Mouse (Mus musculus): ENCODE measurements around the gene Sdc4. TPM values are rescaled to one million over a fixed set of nuclear protein-coding genes. Genes with fewer than 3 reads are reported as not detected.
A peak's percentile ranks its signal among the peaks of the same experiment; 100 is the strongest.

The Sdc4 gene
- total and polyA plus RNA-seq, 2 experiments = 182 to 511 TPM

DNA sequence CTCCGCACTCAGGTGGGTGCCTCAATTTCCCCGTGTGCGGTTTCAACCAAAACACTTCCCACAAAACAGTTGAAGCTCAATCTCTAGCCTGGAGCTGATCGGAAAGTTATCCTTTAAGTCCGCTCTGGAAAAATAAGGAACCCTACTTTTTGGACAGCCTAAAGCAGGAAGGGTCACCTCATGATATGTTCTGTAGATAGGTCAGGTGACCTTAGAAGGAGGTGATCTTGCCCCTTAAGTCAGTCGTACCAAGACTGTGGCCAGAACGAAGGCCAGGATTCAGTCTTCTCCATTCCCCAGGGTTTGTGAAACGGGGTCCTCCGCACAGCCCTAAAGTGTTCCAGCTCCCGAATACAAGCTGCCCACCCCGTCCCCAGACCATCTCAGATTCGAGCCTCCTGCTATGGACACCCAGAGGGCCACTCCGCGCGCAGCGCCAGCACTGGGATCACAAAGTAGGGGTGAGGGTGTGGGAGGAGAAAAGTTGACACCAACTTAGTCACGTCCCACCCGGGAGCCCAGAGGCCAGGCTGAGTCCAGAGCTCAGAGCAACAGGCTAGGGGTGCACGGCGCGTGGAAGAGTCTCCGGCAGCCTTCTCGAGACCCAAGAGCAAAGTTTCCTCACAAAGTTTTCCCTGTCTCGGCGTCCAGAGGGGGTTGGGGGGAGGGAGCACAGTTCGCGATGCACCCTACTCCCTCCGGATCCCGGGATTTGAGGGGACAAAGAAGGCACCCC lies 1.2 kb downstream of the Sdc4 start:
- 1% methylated on average over 29 of the region's 29 CpGs for WGBS
- Histone ChIP-seq H3K36me3 (ENCODE audit: control insufficient read depth, insufficient read depth, low read length) (peaks cover 15% of the 10 kb centered on the region; the same call in 1 of the 2 replicates), H3K9ac (ENCODE audit: low read depth, low read length) (peak overlapping the region; percentile 91), H3K79me2 (ENCODE audit: control insufficient read depth, insufficient read depth, low read length) (peaks cover 27% of the 10 kb centered on the region), H3K4me3 (ENCODE audit: insufficient read depth, low read depth, low read length) (peak overlapping the region; percentile 75), H3K27me3 (ENCODE audit: control insufficient read depth, insufficient read depth, low read length) (no peaks in the 10 kb centered on the region), H3K27ac (replicated peaks; ENCODE audit: insufficient read depth, low read depth, low read length) (peak overlapping the region; percentile 80), H3K4me1 (ENCODE audit: control insufficient read depth, insufficient read depth, low read length) (peaks cover 10% of the 10 kb centered on the region; the same call in 1 of the 2 replicates)
- TF ChIP-seq CTCF (IDR thresholded peaks at IDR 0.05; ENCODE audit: low read depth, low read length) (no peak; the same call in 1 of the 2 replicates), POLR2A (IDR thresholded peaks at IDR 0.05; ENCODE audit: extremely low read depth, insufficient read depth, low read length) (no peak)
- peak; percentile 43 for DNase-seq (ENCODE audit: extremely low read depth, low read depth, low spot score)

DNA sequence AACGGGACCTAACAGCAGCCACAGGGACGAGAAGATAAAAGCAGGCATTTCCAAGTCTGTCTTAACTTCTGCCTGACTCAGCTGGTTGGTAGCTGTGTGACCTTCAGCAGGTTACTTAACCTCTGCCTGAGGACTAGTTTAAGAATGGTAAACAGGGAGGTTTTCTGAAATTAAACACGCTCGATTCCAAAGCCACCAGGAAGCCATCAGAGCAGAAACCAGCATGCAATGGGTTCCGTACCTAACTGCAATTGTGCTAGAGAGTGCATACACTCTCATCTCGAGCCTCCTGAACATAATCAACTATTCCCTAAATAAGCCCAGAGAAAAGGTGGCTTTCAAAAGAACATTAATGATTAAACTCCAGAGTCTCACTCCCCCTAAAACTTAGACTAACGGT lies 2.0 kb downstream of the Sdc4 start:
- H3K36me3 ChIP-seq (ENCODE audit: control insufficient read depth, insufficient read depth, low read length) = peaks cover 15% of the 10 kb centered on the region; the same call in 1 of the 2 replicates
- H3K79me2 ChIP-seq (ENCODE audit: control insufficient read depth, insufficient read depth, low read length) = peaks cover 33% of the 10 kb centered on the region
- H3K27ac ChIP-seq (replicated peaks; ENCODE audit: insufficient read depth, low read depth, low read length) = peak overlapping the region; percentile 80
- DNase-seq (ENCODE audit: extremely low read depth, low read depth, low spot score) = peak; percentile 51
- H3K4me1 ChIP-seq (ENCODE audit: control insufficient read depth, insufficient read depth, low read length) = peaks cover 9% of the 10 kb centered on the region; the same call in 1 of the 2 replicates
- H3K27me3 ChIP-seq (ENCODE audit: control insufficient read depth, insufficient read depth, low read length) = no peaks in the 10 kb centered on the region
- peak overlapping the region; percentile 91 for H3K9ac ChIP-seq (ENCODE audit: low read depth, low read length)
- 0 out of 2 replicates have a peak, but pooled peaks have one; percentile 20 for TF ChIP-seq POLR2A (IDR thresholded peaks at IDR 0.05; ENCODE audit: extremely low read depth, insufficient read depth, low read length)
- no peak for TF ChIP-seq CTCF (IDR thresholded peaks at IDR 0.05; ENCODE audit: low read depth, low read length)
- WGBS = 20% methylated on average over 7 of the region's 7 CpGs
- H3K4me3 ChIP-seq (ENCODE audit: insufficient read depth, low read depth, low read length) = peak overlapping the region; percentile 75

DNA sequence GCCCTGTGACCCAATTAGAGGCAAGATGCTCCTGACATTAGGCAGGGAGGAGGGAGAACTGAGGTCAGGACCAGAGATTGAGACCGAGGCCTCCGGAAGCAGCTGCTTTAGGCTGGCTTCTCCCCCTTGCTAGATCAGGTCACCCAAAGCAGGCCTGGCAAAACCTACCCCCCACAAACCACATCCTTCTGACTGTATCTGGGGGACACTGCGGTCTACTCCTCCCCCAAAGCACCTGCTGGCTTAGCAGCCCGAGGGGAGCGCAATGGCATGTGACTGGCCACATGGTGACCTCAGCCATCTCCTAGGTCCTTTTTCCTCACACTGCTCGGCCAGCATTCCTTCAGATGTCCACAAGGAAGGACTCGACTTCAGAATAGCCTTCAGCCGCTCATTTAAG lies 2.5 kb downstream of the Sdc4 start:
- TF ChIP-seq POLR2A (IDR thresholded peaks at IDR 0.05; ENCODE audit: extremely low read depth, insufficient read depth, low read length) (peak; percentile 44; the same call in 1 of the 2 replicates), CTCF (IDR thresholded peaks at IDR 0.05; ENCODE audit: low read depth, low read length) (peak; percentile 2; the same call in 1 of the 2 replicates)
- H3K36me3 ChIP-seq (ENCODE audit: control insufficient read depth, insufficient read depth, low read length) = peaks cover 15% of the 10 kb centered on the region; the same call in 1 of the 2 replicates
- peak overlapping the region; percentile 91 for H3K9ac ChIP-seq (ENCODE audit: low read depth, low read length)
- peak overlapping the region; percentile 80 for H3K27ac ChIP-seq (replicated peaks; ENCODE audit: insufficient read depth, low read depth, low read length)
- H3K79me2 ChIP-seq (ENCODE audit: control insufficient read depth, insufficient read depth, low read length) = peaks cover 39% of the 10 kb centered on the region
- peak overlapping the region; percentile 75 for H3K4me3 ChIP-seq (ENCODE audit: insufficient read depth, low read depth, low read length)
- no peaks in the 10 kb centered on the region for H3K27me3 ChIP-seq (ENCODE audit: control insufficient read depth, insufficient read depth, low read length)
- peak; percentile 52 for DNase-seq (ENCODE audit: extremely low read depth, low read depth, low spot score)
- WGBS = 12% methylated on average over 8 of the region's 8 CpGs
- H3K4me1 ChIP-seq (ENCODE audit: control insufficient read depth, insufficient read depth, low read length) = peaks cover 11% of the 10 kb centered on the region; the same call in 1 of the 2 replicates

DNA sequence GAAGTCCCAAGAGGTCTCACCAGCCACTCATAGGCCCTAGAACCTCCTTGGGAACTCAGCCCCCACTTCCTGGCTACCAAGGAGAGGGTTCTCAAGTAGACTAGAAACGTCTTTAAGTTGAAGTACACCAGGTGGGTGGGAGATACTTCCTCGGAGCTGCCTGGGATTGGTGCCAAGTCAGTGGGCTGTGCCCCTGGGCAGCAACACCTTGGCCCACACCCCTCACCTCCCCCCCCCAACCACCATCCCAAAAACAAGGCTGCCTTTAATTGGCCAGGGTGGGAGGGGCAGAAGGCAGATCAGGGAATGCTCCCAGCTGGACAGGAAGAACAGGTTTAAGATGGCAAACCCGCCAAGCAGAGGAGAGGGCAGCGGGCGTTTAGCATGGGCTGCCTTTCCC lies 3.4 kb downstream of the Sdc4 start:
- Histone ChIP-seq H3K27ac (replicated peaks; ENCODE audit: insufficient read depth, low read depth, low read length) (peak overlapping the region; percentile 80; the same call in 1 of the 2 replicates), H3K9ac (ENCODE audit: low read depth, low read length) (peak overlapping the region; percentile 37), H3K27me3 (ENCODE audit: control insufficient read depth, insufficient read depth, low read length) (no peaks in the 10 kb centered on the region), H3K4me1 (ENCODE audit: control insufficient read depth, insufficient read depth, low read length) (peaks cover 15% of the 10 kb centered on the region; the same call in 1 of the 2 replicates), H3K4me3 (ENCODE audit: insufficient read depth, low read depth, low read length) (peak overlapping the region; percentile 75), H3K36me3 (ENCODE audit: control insufficient read depth, insufficient read depth, low read length) (peaks cover 15% of the 10 kb centered on the region; the same call in 1 of the 2 replicates), H3K79me2 (ENCODE audit: control insufficient read depth, insufficient read depth, low read length) (peaks cover 44% of the 10 kb centered on the region)
- 15% methylated on average over 5 of the region's 5 CpGs for WGBS
- TF ChIP-seq POLR2A (IDR thresholded peaks at IDR 0.05; ENCODE audit: extremely low read depth, insufficient read depth, low read length) (0 out of 2 replicates have a peak, but pooled peaks have one; percentile 28), CTCF (IDR thresholded peaks at IDR 0.05; ENCODE audit: low read depth, low read length) (0 out of 2 replicates have a peak, but pooled peaks have one; percentile 1)
- peak; percentile 60 for DNase-seq (ENCODE audit: extremely low read depth, low read depth, low spot score)

DNA sequence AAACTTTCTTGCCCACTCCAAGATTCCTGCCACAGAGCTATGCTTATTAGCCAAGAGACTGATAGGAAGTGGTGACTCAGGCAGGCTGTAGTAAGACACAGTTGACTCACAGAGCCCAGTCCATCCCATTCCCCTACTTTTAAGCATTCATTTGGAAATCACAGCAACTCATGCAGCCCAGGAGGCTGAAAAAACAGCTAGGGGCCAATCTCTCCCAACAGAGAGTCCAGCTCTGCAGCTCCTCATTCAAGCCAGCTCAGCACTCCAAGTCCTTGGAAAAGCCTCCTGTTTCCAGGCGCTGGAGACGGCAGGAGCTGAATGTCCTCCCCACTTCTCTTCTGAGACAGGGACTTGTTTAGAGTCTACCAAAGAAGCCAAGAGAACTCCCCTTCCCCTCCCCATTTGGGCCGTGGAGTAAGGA lies 4.7 kb downstream of the Sdc4 start:
- peaks cover 15% of the 10 kb centered on the region; the same call in 1 of the 2 replicates for H3K36me3 ChIP-seq (ENCODE audit: control insufficient read depth, insufficient read depth, low read length)
- no peaks in the 10 kb centered on the region for H3K27me3 ChIP-seq (ENCODE audit: control insufficient read depth, insufficient read depth, low read length)
- WGBS = 12% methylated on average over 3 of the region's 3 CpGs
- H3K4me3 ChIP-seq (ENCODE audit: insufficient read depth, low read depth, low read length) = peak overlapping the region; percentile 75
- peaks cover 50% of the 10 kb centered on the region for H3K79me2 ChIP-seq (ENCODE audit: control insufficient read depth, insufficient read depth, low read length)
- DNase-seq (ENCODE audit: extremely low read depth, low read depth, low spot score) = peak; percentile 57
- no peak for TF ChIP-seq POLR2A (IDR thresholded peaks at IDR 0.05; ENCODE audit: extremely low read depth, insufficient read depth, low read length)
- H3K4me1 ChIP-seq (ENCODE audit: control insufficient read depth, insufficient read depth, low read length) = peaks cover 21% of the 10 kb centered on the region
- H3K9ac ChIP-seq (ENCODE audit: low read depth, low read length) = peak overlapping the region; percentile 31
- peak overlapping the region; percentile 59 for H3K27ac ChIP-seq (replicated peaks; ENCODE audit: insufficient read depth, low read depth, low read length)

All from liver, adult 2 months (tissue).